Mouse (Mus musculus): ENCODE measurements at regions not wholly inside any gene's neighbourhood (a gene's known extent, or its start where the extent isn't known, plus 50 kb on each side); places are given as distances from the start of the nearest gene placed in this dataset.

DNA sequence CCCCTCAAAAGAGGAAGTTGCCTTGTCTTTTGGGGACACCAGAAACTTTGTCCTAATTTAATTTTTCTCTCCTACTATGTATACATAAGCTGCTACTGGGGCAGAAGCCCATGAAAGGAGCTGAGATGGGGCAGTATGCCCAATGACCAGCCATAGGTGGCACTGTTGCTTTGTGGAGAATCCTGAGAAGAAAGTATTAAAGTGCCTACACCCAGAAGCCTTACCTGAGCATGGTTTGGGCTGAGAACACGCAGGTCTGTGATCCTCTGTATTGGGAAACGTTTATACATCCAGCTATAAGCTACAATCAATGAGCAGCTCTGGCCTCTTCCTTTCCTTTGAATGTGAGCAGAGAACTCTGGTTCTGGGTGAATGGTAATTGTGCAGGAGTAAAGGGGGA is 1088.5 kb downstream of the Jrkl start:
- H3K4me3 ChIP-seq = no peak overlapping the region
- TF ChIP-seq CTCF (conservative IDR thresholded peaks at IDR 0.05) = peak; percentile 69
- no peak overlapping the region for H3K27ac ChIP-seq
- DNase-seq (ENCODE audit: low spot score in 2 of 2) = no peak

DNA sequence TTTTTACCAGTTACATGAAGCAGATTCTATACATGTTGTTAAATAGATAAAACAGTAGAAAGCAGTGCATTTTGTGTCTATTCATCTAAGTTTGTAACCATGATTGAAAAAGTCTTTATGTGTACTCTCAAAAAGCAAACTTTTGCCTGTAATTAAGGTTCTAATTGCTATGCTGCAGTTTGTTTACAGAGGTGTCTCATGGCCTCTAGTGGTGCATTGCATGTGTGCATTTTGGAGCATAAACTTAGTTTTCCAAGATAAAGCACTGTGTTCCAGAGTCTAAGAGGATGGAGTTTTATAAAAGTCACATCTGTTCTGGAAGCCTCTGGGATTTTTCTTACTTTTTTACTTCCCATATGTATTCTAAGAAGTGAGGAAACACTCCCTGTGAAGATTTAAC is 1132.3 kb downstream of the Jrkl start:
- peak; percentile 67 for TF ChIP-seq CTCF (conservative IDR thresholded peaks at IDR 0.05)
- no peak for DNase-seq (ENCODE audit: low spot score in 2 of 2)
- H3K4me3 ChIP-seq = no peak overlapping the region
- H3K27ac ChIP-seq = no peak overlapping the region

Data from layer of hippocampus, adult 2 months (tissue).